Mouse (Mus musculus) myocyte (in vitro differentiated cells): Measurements from ENCODE around the gene Bean1.

Experiments used
- POLR2A ChIP-seq: IDR thresholded peaks from one replicate; pipeline ENCODE4 v1.6.1; 2011; ENCODE audit warnings: low read depth, mild to moderate bottlenecking, control low read depth, moderate library complexity; ENCODE audit not compliant: insufficient read length
- USF1 ChIP-seq: IDR thresholded peaks from one replicate; pipeline ENCODE4 v1.6.1; 2011; ENCODE audit warnings: low read depth, mild to moderate bottlenecking, control low read depth, moderate library complexity

DNA sequence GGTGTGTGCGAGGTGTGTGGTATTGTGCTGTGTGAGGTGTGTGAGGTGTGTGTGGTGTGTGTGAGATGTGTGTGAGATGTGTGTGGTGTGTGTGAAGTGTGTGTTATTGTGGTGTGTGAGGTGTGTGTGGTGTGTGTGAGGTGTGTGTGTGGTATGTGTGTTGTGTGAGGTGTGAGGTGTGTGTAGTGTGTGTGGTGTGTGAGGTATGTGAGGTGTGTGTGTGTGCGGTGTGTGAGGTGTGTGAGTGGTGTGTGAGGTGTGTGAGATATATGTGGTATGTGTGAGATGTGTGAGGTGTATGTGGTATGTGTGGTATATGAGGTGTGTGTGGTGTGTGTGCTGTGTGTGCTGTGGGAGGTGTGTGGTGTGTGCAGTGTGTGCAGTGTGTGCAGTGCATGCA is 22.3 kb upstream of the Bean1 start:
- no peak for TF ChIP-seq POLR2A
- TF ChIP-seq USF1 = no peak
